Mouse (Mus musculus): ENCODE results near the gene Znrf4.

DNA sequence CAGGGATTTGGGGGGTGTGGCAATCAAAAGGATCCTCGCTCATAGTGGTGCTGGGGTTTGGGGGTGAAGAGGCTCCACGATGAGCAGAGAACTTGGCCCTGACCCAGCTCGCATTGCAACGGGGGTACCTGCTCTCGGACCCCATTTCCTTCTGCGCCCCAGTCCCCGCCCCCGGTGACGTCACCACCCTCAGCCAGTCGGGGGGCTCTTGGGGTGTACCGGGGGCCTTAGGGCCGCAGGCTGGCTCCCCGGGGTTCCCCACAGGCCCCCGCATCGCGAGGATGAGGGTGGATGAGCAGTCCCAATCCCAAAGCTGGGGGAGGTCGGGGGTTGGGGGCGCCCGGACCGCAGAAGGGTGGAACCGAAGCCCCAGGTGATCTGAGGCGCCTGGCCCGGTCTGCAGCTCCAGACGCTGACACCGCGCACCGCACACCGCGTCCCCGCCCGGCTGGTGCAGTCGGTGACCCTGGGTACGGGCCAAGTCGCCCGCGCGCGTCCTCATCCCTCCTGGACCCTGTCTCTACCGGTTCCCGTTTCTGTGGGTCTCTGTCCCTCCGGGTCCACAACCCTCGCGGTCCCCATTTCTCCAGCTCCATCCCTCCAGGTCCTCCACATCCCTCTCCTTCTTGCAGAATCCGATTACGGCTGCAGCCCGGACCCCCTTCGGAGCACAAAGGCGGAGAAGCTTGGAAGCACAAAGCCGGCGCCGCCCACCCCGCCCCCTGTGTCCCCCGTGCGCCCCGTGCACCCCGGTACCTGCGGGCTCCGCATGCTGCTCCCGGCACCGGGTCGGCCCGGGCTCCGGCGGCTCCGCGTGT lies 36.4 kb downstream of the Znrf4 start:
- TF ChIP-seq CTCF (IDR thresholded peaks at IDR 0.05; ENCODE audit: borderline replicate concordance, extremely low read depth, insufficient read depth, insufficient read length) (no peak), POLR2A (IDR thresholded peaks at IDR 0.05; ENCODE audit: borderline replicate concordance, extremely low read depth, insufficient read depth, insufficient read length, poor library complexity, severe bottlenecking) (peak; percentile 89; the same call in 1 of the 2 replicates)

Data from brain, embryonic 14.5 days (tissue).